Mouse (Mus musculus): ENCODE results near the gene Lhpp.

DNA sequence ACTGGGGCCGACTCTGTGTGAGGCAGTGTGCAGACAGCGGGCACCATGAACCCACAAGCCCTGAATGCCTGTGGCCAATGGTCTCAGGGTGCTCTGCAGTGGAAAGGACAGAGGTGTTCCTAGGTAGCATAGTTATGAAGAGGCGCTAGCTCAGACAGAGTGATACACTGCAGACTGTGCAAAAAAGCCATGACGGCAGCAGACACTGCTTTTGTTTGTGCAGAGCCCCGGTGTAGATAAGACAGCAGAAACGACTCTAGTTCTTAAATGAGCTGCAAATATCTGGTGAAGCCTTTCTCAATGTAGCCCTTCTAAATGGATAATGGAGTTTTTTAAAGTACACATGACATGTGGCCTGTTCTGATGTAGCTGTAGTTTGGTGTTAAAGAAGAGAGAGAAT is 129.4 kb downstream of the Lhpp start:
- TF ChIP-seq POLR2A (IDR thresholded peaks at IDR 0.05; ENCODE audit: extremely low read depth, insufficient read depth, low read length) (no peak), CTCF (IDR thresholded peaks at IDR 0.05; ENCODE audit: extremely low read depth, insufficient read depth, low read length) (no peak)
